Mouse (Mus musculus): ENCODE results near the gene Dlg4. TPM values are rescaled to one million over a fixed set of nuclear protein-coding genes. Genes with fewer than 3 reads are reported as not detected.

Dlg4 gene
- polyA plus RNA-seq, 1 experiment from 2014 or later, result 6.0 TPM

DNA sequence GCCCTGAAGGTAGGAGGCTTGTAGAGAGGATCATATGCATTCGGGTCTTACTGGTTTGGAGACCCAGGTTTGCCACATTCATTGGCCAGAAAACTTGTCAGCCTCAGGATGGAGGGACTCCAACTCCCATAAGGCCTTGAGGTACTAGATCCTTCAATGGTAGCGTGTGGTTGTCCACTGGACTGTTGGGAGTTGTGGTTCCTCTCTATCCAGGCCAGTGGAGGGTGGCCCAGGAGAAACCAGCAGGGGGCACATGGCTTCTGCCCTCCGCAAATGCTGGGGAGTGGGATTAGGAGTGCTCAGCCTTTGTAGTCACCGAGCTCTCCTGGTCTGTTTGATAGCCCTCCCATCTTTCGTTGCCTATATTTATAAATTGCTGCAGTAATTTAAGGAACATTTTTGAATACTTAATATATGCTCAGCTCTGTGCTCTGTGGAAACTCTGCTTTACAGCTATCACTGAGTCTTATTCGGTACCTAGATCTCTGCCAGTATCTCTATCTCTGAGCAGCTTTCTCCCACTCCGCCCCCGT, 4.1 kb downstream of the Dlg4 start:
- peak; percentile 80 for ATAC-seq (ENCODE audit: insufficient number of reproducible peaks, insufficient read depth, low FRiP score, low read depth)
- Histone ChIP-seq H3K27ac (replicated peaks in 1 of 2; ENCODE audit: control insufficient read depth in 1 of 2, insufficient read depth in 1 of 2, low read depth in 2 of 2, low read length in 2 of 2) (peak overlapping the region in 1 of 2 experiments; percentile 69; a peak in 2 of 4 replicates), H3K4me1 (ENCODE audit: control insufficient read depth in 2 of 2, insufficient read depth in 2 of 2, low read length in 2 of 2) (peaks cover 13 to 50% of the 10 kb centered on the region in 2 experiments), H3K9ac (ENCODE audit: low read length) (peak overlapping the region; percentile 42), H3K4me2 (ENCODE audit: low read length) (peak overlapping the region; percentile 71), H3K36me3 (ENCODE audit: control insufficient read depth, insufficient read depth, low read length) (no peaks in the 10 kb centered on the region), H3K9me3 (ENCODE audit: control insufficient read depth, low read length) (no peaks in the 10 kb centered on the region), H3K27me3 (ENCODE audit: control insufficient read depth, insufficient read depth, low read length) (no peaks in the 10 kb centered on the region), H3K4me3 (ENCODE audit: control insufficient read depth in 1 of 2, insufficient read depth in 1 of 2, low read depth in 1 of 2, low read length in 2 of 2) (peak overlapping the region; percentile 42)
- under 1% methylated on average over 8 of the region's 8 CpGs for WGBS

DNA sequence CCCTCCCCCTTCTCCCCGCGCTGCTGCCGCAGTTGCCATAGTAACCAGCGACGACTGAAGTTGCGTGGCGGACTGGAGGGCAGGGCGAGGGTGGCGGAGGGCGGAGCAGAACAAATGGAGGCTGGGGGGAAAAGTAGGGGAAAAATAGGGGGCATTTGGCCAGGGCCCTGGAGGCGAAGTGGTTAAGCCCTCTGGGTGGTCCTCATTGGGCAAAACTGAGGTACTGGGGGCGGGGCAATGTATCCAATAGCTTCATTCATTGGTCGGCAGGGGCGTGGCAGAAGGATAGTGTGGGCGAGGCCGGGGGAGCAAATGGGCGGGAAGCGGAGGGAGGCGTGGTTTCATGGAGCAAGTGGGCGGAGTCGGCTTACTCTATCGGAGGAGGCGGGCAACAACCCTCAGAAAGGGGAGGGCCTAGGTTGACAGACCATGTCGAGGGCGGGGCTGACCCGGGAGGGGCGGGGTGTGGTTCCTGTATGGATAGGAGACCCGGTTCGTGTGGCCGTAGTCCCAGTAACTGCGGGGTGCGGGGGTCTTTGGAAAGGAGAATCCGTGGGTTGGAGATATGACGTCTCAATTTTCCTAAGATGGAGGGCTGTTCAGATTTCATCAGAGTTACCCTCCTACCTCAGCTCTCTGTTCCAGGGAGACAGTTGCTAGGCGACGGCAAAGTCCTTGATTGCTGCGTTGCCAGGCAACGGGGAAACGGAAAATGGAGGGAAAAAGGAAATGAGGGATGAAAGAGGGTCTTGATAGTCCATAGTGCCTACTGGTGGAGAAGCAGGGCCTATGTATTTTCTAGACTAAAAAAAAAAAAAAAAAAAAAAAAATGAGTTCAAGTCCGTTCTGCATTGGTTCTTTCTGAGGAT, 4.8 kb downstream of the Dlg4 start:
- peak; percentile 62 for ATAC-seq (ENCODE audit: insufficient number of reproducible peaks, insufficient read depth, low FRiP score, low read depth)
- Histone ChIP-seq H3K4me2 (ENCODE audit: low read length) (peak overlapping the region; percentile 71), H3K4me1 (ENCODE audit: control insufficient read depth in 2 of 2, insufficient read depth in 2 of 2, low read length in 2 of 2) (peaks cover 20 to 55% of the 10 kb centered on the region in 2 experiments), H3K4me3 (ENCODE audit: control insufficient read depth in 1 of 2, insufficient read depth in 1 of 2, low read depth in 1 of 2, low read length in 2 of 2) (peak overlapping the region; percentile 42), H3K36me3 (ENCODE audit: control insufficient read depth, insufficient read depth, low read length) (no peaks in the 10 kb centered on the region), H3K27me3 (ENCODE audit: control insufficient read depth, insufficient read depth, low read length) (no peaks in the 10 kb centered on the region), H3K9me3 (ENCODE audit: control insufficient read depth, low read length) (no peaks in the 10 kb centered on the region), H3K27ac (replicated peaks in 1 of 2; ENCODE audit: control insufficient read depth in 1 of 2, insufficient read depth in 1 of 2, low read depth in 2 of 2, low read length in 2 of 2) (peak overlapping the region in 1 of 2 experiments; percentile 68; a peak in 2 of 4 replicates), H3K9ac (ENCODE audit: low read length) (peak overlapping the region; percentile 42)
- 3% methylated on average over 40 of the region's 40 CpGs for WGBS

DNA sequence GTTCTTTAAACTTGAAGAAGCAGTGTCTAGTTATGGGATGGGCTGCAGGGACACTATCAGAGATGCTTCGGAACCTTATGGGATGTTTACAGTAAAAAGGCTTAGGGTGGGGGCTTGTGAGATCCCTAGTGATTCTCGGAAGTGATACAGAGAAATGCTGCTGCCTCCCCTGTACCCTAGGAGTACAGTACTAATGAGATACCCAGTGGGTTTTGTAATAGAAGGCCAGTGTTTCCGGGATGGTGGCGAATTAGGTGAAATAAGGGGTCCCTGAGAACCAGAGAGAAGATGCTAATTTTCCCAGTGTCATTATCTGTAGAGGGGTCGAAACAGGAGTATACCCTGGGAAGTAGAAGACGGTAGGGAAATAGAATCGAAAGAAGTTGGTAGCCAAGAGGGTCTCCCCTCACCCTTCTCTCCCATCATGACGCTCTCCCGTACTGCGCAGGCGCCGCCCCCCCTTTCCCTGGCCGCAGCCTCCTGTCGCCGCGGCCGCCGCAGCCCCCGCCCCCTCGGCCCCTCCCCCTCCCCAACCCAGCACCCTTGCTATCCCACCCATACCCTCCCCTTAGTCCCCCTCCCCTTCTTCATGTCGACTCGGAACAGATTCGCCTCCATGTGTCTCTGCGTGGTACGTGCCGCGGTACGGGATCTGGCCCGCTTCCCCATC, 6.9 kb downstream of the Dlg4 start:
- Histone ChIP-seq H3K9me3 (ENCODE audit: control insufficient read depth, low read length) (no peaks in the 10 kb centered on the region), H3K4me2 (ENCODE audit: low read length) (peak overlapping the region; percentile 72), H3K27me3 (ENCODE audit: control insufficient read depth, insufficient read depth, low read length) (no peaks in the 10 kb centered on the region), H3K27ac (replicated peaks in 1 of 2; ENCODE audit: control insufficient read depth in 1 of 2, insufficient read depth in 1 of 2, low read depth in 2 of 2, low read length in 2 of 2) (no peak overlapping the region), H3K4me1 (ENCODE audit: control insufficient read depth in 2 of 2, insufficient read depth in 2 of 2, low read length in 2 of 2) (peaks cover 22 to 59% of the 10 kb centered on the region in 2 experiments), H3K4me3 (ENCODE audit: control insufficient read depth in 1 of 2, insufficient read depth in 1 of 2, low read depth in 1 of 2, low read length in 2 of 2) (peak overlapping the region; percentile 22 to 41), H3K9ac (ENCODE audit: low read length) (peak overlapping the region; percentile 66), H3K36me3 (ENCODE audit: control insufficient read depth, insufficient read depth, low read length) (no peaks in the 10 kb centered on the region)
- no peak for ATAC-seq (ENCODE audit: insufficient number of reproducible peaks, insufficient read depth, low FRiP score, low read depth)
- WGBS, result 7% methylated on average over 20 of the region's 29 CpGs

DNA sequence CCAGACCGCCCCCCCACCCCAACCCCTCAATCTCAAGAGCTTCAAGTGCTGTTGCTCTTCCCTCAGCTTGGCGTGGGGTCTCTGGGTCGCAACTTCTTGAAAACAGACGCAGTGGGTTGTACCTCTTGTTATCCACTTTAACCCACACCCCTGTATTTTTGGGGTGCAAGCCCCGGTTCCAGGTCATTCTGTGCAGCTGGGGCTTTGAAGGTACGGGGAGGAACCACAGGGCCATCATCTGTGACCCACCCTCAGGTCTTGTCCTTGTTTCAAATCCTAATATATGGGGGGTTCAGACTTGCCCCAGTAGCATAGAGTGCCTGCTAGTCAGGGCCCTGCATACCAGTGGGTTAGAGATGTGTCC, 7.4 kb downstream of the Dlg4 start:
- Histone ChIP-seq H3K4me3 (ENCODE audit: control insufficient read depth in 1 of 2, insufficient read depth in 1 of 2, low read depth in 1 of 2, low read length in 2 of 2) (peak overlapping the region; percentile 22 to 41), H3K36me3 (ENCODE audit: control insufficient read depth, insufficient read depth, low read length) (no peaks in the 10 kb centered on the region), H3K27me3 (ENCODE audit: control insufficient read depth, insufficient read depth, low read length) (no peaks in the 10 kb centered on the region), H3K4me2 (ENCODE audit: low read length) (peak overlapping the region; percentile 72), H3K4me1 (ENCODE audit: control insufficient read depth in 2 of 2, insufficient read depth in 2 of 2, low read length in 2 of 2) (peaks cover 27 to 59% of the 10 kb centered on the region in 2 experiments), H3K9ac (ENCODE audit: low read length) (peak overlapping the region; percentile 66), H3K27ac (replicated peaks in 1 of 2; ENCODE audit: control insufficient read depth in 1 of 2, insufficient read depth in 1 of 2, low read depth in 2 of 2, low read length in 2 of 2) (no peak overlapping the region), H3K9me3 (ENCODE audit: control insufficient read depth, low read length) (no peaks in the 10 kb centered on the region)
- no peak for ATAC-seq (ENCODE audit: insufficient number of reproducible peaks, insufficient read depth, low FRiP score, low read depth)
- 12% methylated on average over 6 of the region's 6 CpGs for WGBS

DNA sequence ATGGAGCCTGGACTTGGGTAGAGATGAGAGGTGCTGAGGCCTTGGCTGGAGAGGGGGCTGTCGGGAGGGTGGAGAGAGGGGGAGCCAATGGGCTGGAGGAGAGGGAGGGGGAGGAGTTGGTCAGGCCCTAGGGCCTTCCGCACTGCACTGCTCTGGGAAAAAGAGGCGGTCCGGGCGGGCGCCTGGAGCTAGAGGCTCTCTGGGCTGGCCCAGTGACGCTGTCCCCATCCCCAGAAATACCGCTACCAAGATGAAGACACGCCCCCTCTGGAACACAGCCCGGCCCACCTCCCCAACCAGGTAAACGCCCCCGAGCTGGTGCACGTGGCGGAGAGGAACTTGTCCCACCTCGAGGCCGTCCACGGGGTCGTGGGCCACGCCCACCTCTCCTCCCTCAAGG, 9.9 kb downstream of the Dlg4 start:
- Histone ChIP-seq H3K4me2 (ENCODE audit: low read length) (peak overlapping the region; percentile 63), H3K27ac (replicated peaks in 1 of 2; ENCODE audit: control insufficient read depth in 1 of 2, insufficient read depth in 1 of 2, low read depth in 2 of 2, low read length in 2 of 2) (peak overlapping the region in 1 of 2 experiments; percentile 57; a peak in 2 of 4 replicates), H3K36me3 (ENCODE audit: control insufficient read depth, insufficient read depth, low read length) (peaks cover 14% of the 10 kb centered on the region), H3K9ac (ENCODE audit: low read length) (no peak overlapping the region), H3K9me3 (ENCODE audit: control insufficient read depth, low read length) (no peaks in the 10 kb centered on the region), H3K4me1 (ENCODE audit: control insufficient read depth in 2 of 2, insufficient read depth in 2 of 2, low read length in 2 of 2) (peaks cover 31 to 49% of the 10 kb centered on the region in 2 experiments), H3K4me3 (ENCODE audit: control insufficient read depth in 1 of 2, insufficient read depth in 1 of 2, low read depth in 1 of 2, low read length in 2 of 2) (peak overlapping the region; percentile 4 to 28), H3K27me3 (ENCODE audit: control insufficient read depth, insufficient read depth, low read length) (no peaks in the 10 kb centered on the region)
- peak; percentile 66 for ATAC-seq (ENCODE audit: insufficient number of reproducible peaks, insufficient read depth, low FRiP score, low read depth)
- 3% methylated on average over 19 of the region's 19 CpGs for WGBS

DNA sequence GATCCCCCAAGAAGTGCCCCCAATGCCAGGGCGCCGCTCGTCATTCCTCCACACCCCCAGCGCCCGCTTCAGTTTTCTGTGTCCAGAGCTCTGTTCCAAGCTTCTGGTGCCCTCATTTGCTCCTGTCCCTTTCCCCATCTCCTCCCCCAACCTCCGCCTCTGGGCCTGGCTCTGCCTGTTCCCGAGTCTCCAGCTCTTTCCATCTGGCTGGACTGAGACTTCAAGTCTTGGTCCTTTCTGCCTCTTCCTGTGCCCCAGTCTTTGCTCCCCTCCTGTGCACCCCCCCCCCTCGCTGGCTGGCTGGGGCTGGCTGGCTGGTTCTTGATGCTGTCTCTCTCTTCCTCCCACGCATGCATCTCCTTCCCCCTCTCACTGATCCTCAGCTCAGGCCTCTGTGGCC, 10.7 kb downstream of the Dlg4 start:
- ATAC-seq (ENCODE audit: insufficient number of reproducible peaks, insufficient read depth, low FRiP score, low read depth), result no peak
- peaks cover 31 to 48% of the 10 kb centered on the region in 2 experiments for H3K4me1 ChIP-seq (ENCODE audit: control insufficient read depth in 2 of 2, insufficient read depth in 2 of 2, low read length in 2 of 2)
- no peaks in the 10 kb centered on the region for H3K27me3 ChIP-seq (ENCODE audit: control insufficient read depth, insufficient read depth, low read length)
- H3K9ac ChIP-seq (ENCODE audit: low read length), result peak overlapping the region; percentile 42; the same call in 1 of the 2 replicates
- H3K4me3 ChIP-seq (ENCODE audit: control insufficient read depth in 1 of 2, insufficient read depth in 1 of 2, low read depth in 1 of 2, low read length in 2 of 2), result no peak overlapping the region
- peak overlapping the region; percentile 63 for H3K4me2 ChIP-seq (ENCODE audit: low read length)
- WGBS, result 52% methylated on average over 9 of the region's 9 CpGs
- peaks cover 21% of the 10 kb centered on the region for H3K36me3 ChIP-seq (ENCODE audit: control insufficient read depth, insufficient read depth, low read length)
- H3K27ac ChIP-seq (replicated peaks in 1 of 2; ENCODE audit: control insufficient read depth in 1 of 2, insufficient read depth in 1 of 2, low read depth in 2 of 2, low read length in 2 of 2), result no peak overlapping the region
- no peaks in the 10 kb centered on the region for H3K9me3 ChIP-seq (ENCODE audit: control insufficient read depth, low read length)

DNA sequence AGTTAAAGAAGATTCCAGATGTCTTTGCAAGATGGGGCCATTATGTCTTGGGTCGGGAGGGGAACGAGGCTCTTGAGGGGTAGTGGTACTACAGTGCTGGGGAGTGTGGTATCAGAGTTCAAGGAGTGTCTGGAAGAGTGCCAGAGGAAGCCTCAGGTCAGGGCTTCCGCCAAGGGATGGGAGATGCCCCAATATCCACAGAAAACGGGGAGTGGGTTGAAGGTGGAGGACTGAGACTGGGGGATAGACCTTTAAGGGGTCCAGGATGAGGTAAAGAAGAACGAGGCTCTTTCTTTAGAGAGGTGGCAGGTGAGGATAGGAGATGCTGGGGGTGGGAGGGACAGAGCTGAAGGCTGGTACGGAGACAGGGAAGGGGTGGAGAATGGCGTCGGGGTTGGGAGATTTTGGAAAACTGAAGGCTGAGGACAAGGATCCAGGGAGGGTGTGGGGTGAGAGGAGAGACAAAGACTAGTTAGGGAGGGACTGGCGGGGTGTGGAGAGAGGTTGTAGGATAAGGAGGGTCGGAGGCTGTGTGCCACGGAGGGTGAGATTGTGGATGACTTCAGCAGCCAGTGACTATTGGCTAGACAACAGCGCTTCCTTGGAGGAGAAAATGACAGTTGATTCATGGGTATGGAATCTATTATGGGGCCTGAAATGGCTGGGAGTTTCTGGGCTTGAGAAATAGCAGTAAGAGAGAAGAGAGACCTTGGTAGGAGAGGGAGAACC, 11.8 kb downstream of the Dlg4 start:
- ATAC-seq (ENCODE audit: insufficient number of reproducible peaks, insufficient read depth, low FRiP score, low read depth), result no peak
- H3K4me1 ChIP-seq (ENCODE audit: control insufficient read depth in 2 of 2, insufficient read depth in 2 of 2, low read length in 2 of 2), result peaks cover 31 to 43% of the 10 kb centered on the region in 2 experiments

More for the DNA sequence above, 11.8 kb downstream of the Dlg4 start:
- Histone ChIP-seq H3K9ac (ENCODE audit: low read length) (0 out of 2 replicates have a peak overlapping the region, but pooled peaks have one; percentile 10), H3K27me3 (ENCODE audit: control insufficient read depth, insufficient read depth, low read length) (no peaks in the 10 kb centered on the region), H3K9me3 (ENCODE audit: control insufficient read depth, low read length) (no peaks in the 10 kb centered on the region), H3K4me3 (ENCODE audit: control insufficient read depth in 1 of 2, insufficient read depth in 1 of 2, low read depth in 1 of 2, low read length in 2 of 2) (peak overlapping the region; percentile 11 to 29; a peak in 2 of 4 replicates), H3K27ac (replicated peaks in 1 of 2; ENCODE audit: control insufficient read depth in 1 of 2, insufficient read depth in 1 of 2, low read depth in 2 of 2, low read length in 2 of 2) (peak overlapping the region; percentile 39 to 54), H3K4me2 (ENCODE audit: low read length) (peak overlapping the region; percentile 57), H3K36me3 (ENCODE audit: control insufficient read depth, insufficient read depth, low read length) (peaks cover 31% of the 10 kb centered on the region)
- WGBS, result 29% methylated on average over 12 of the region's 12 CpGs

Data from heart, embryonic 14.5 days (tissue).